Mouse (Mus musculus) heart, adult 2 months (tissue): Measurements from ENCODE around the gene Slc35e3. TPM values are rescaled to one million over a fixed set of nuclear protein-coding genes. Genes with fewer than 3 reads are reported as not detected.

Experiments
- DNase-seq, 2 experiments: peaks; one replicate each; pipeline ENCODE4 v3.0.0; 2021
- H3K27ac ChIP-seq: fragments of 200-600 bp; 2 replicates; pipeline ENCODE4 v1.8.1; 2022
- H3K27me3 ChIP-seq: fragments of 200-500 bp; 2 replicates; pipeline ENCODE4 v1.6.1; 2012; ENCODE audit warnings: mild to moderate bottlenecking, low read length, inconsistent platforms, mixed read lengths; ENCODE audit not compliant: control insufficient read depth, insufficient read depth
- H3K36me3 ChIP-seq: fragments of 200-500 bp; 2 replicates; pipeline ENCODE4 v1.6.1; 2012; ENCODE audit warnings: low read length, inconsistent platforms; ENCODE audit not compliant: control insufficient read depth, insufficient read depth
- H3K4me1 ChIP-seq: fragments of 200-500 bp; 2 replicates; pipeline ENCODE4 v1.6.1; 2011; ENCODE audit warnings: low read length; ENCODE audit not compliant: control insufficient read depth, insufficient read depth
- H3K4me3 ChIP-seq: fragments of 200-600 bp; 2 replicates; pipeline ENCODE4 v1.8.1; 2022
- H3K79me2 ChIP-seq: fragments of 200-500 bp; replicated peaks from 2 replicates; pipeline ENCODE4 v1.6.1; 2012; ENCODE audit warnings: mild to moderate bottlenecking, inconsistent platforms, low read length, moderate library complexity, mixed read lengths; ENCODE audit not compliant: control insufficient read depth, insufficient read depth
- H3K9ac ChIP-seq: fragments of 200-500 bp; 2 replicates; pipeline ENCODE4 v1.6.1; 2012; ENCODE audit warnings: low read depth, mild to moderate bottlenecking, control low read depth, inconsistent platforms, low read length, mixed read lengths
- CTCF ChIP-seq: fragments of 200-600 bp; IDR thresholded peaks from 2 replicates; pipeline ENCODE4 v1.8.1; 2022; ENCODE audit warnings: antibody characterized with exemption, mild to moderate bottlenecking, moderate library complexity
- EP300 ChIP-seq: fragments of 200-500 bp; IDR thresholded peaks from 2 replicates; pipeline ENCODE4 v1.6.1; 2011; ENCODE audit warnings: low read depth, low read length, control low read depth; ENCODE audit not compliant: insufficient read depth
- POLR2A ChIP-seq: fragments of 200-500 bp; IDR thresholded peaks from 2 replicates; pipeline ENCODE4 v1.6.1; 2011; ENCODE audit warnings: mild to moderate bottlenecking, low read depth, low read length, control low read depth; ENCODE audit not compliant: insufficient read depth
- WGBS: fragments of 180-500 bp; shearing (Covaris S2); methylation state at CpG from one replicate; pipeline ENCODE4 v1.1.7; 2018; 5-methylcytosine and 5-hydroxymethylcytosine counted together
- intact Hi-C: fragments of 180-260 bp; cut with DNase I; formaldehyde crosslinking; loops from one replicate; pipeline ENCODE4 v1.15.1; 2025
- polyA plus RNA-seq: library from polyadenylated mRNA; depleted of rRNA; stranded (reverse); fragments of >200 nt; gene quantifications from 2 replicates; pipeline ENCODE4 v1.2.3, GENCODE M21; 2012
- total RNA-seq, 2 experiments: library from RNA; stranded (reverse); gene quantifications; 2 replicates each; pipeline ENCODE4 v1.2.3; 2021

Slc35e3 gene
- total and polyA plus RNA-seq, 3 experiments, result 5.7 to 8.0 (median 7.4) TPM

- no peak overlapping the region for H3K4me3 ChIP-seq
- TF ChIP-seq EP300 (no peak), CTCF (no peak), POLR2A (no peak)
- no peak for DNase-seq
- no peaks in the 10 kb centered on the region for H3K79me2 ChIP-seq
- no peak overlapping the region for H3K27ac ChIP-seq
- H3K36me3 ChIP-seq, result no peaks in the 10 kb centered on the region
- WGBS, result 70% methylated on average over 11 of the region's 11 CpGs
- H3K9ac ChIP-seq, result no peak overlapping the region
- H3K27me3 ChIP-seq, result no peaks in the 10 kb centered on the region
- H3K4me1 ChIP-seq, result no peaks in the 10 kb centered on the region
- intact Hi-C loops, result no loop called here
Observed at GRCm38 (mm10) chr10:117729139-117729814, 16.9 kb downstream of the Slc35e3 start.

GRCm38 (mm10) chr10:117728574-117728973 is 17.6 kb downstream of the Slc35e3 start:
- no peak for DNase-seq
- 69% methylated on average over 5 of the region's 5 CpGs for WGBS

GRCm38 (mm10) chr10:117727518-117728110 is 18.6 kb downstream of the Slc35e3 start:
- Histone ChIP-seq H3K79me2 (no peaks in the 10 kb centered on the region), H3K4me3 (no peak overlapping the region), H3K27ac (no peak overlapping the region), H3K27me3 (no peaks in the 10 kb centered on the region), H3K4me1 (no peaks in the 10 kb centered on the region), H3K36me3 (no peaks in the 10 kb centered on the region), H3K9ac (no peak overlapping the region)
- no peak for TF ChIP-seq CTCF
- TF ChIP-seq POLR2A, result no peak
- 77% methylated on average over 9 of the region's 9 CpGs for WGBS
- DNase-seq, result no peak
- intact Hi-C loops, result no loop called here

More at GRCm38 (mm10) chr10:117728574-117728973, 17.6 kb downstream of the Slc35e3 start:
- TF ChIP-seq POLR2A (no peak), CTCF (no peak), EP300 (no peak)
- H3K27me3 ChIP-seq, result no peaks in the 10 kb centered on the region
- no peak overlapping the region for H3K27ac ChIP-seq
- H3K79me2 ChIP-seq, result no peaks in the 10 kb centered on the region
- H3K4me1 ChIP-seq, result no peaks in the 10 kb centered on the region
- no peaks in the 10 kb centered on the region for H3K36me3 ChIP-seq
- no peak overlapping the region for H3K4me3 ChIP-seq
- H3K9ac ChIP-seq, result no peak overlapping the region
- intact Hi-C loops, result no loop called here

GRCm38 (mm10) chr10:117726888-117727385 is 19.2 kb downstream of the Slc35e3 start:
- 93% methylated on average over 4 of the region's 4 CpGs for WGBS
- DNase-seq, result no peak
- TF ChIP-seq POLR2A (no peak), EP300 (no peak), CTCF (no peak)
- H3K79me2 ChIP-seq, result no peaks in the 10 kb centered on the region
- no peaks in the 10 kb centered on the region for H3K36me3 ChIP-seq
- H3K4me1 ChIP-seq, result no peaks in the 10 kb centered on the region
- H3K27me3 ChIP-seq, result no peaks in the 10 kb centered on the region
- intact Hi-C loops, result no loop called here
- no peak overlapping the region for H3K27ac ChIP-seq
- no peak overlapping the region for H3K4me3 ChIP-seq
- no peak overlapping the region for H3K9ac ChIP-seq

- Histone ChIP-seq H3K4me1 (no peaks in the 10 kb centered on the region), H3K9ac (no peak overlapping the region), H3K4me3 (no peak overlapping the region), H3K27me3 (no peaks in the 10 kb centered on the region), H3K27ac (no peak overlapping the region), H3K36me3 (no peaks in the 10 kb centered on the region), H3K79me2 (no peaks in the 10 kb centered on the region)
- 95% methylated on average over 4 of the region's 4 CpGs for WGBS
- DNase-seq, result no peak
- TF ChIP-seq CTCF (no peak), POLR2A (no peak), EP300 (no peak)
- intact Hi-C loops, result no loop called here
Observed at GRCm38 (mm10) chr10:117726350-117726749, 19.8 kb downstream of the Slc35e3 start.

- no peaks in the 10 kb centered on the region for H3K4me1 ChIP-seq
- no peaks in the 10 kb centered on the region for H3K27me3 ChIP-seq
- H3K79me2 ChIP-seq, result no peaks in the 10 kb centered on the region
- H3K4me3 ChIP-seq, result no peak overlapping the region
- H3K9ac ChIP-seq, result no peak overlapping the region
- intact Hi-C loops, result no loop called here
- H3K27ac ChIP-seq, result no peak overlapping the region
- TF ChIP-seq POLR2A, result no peak
- no peak for TF ChIP-seq CTCF
- no peak for TF ChIP-seq EP300
- DNase-seq, result no peak
- no peaks in the 10 kb centered on the region for H3K36me3 ChIP-seq
- WGBS, result 71% methylated on average over 7 of the region's 7 CpGs
Observed at GRCm38 (mm10) chr10:117725671-117726070, 20.5 kb downstream of the Slc35e3 start.
